In the genomic region with DNA sequence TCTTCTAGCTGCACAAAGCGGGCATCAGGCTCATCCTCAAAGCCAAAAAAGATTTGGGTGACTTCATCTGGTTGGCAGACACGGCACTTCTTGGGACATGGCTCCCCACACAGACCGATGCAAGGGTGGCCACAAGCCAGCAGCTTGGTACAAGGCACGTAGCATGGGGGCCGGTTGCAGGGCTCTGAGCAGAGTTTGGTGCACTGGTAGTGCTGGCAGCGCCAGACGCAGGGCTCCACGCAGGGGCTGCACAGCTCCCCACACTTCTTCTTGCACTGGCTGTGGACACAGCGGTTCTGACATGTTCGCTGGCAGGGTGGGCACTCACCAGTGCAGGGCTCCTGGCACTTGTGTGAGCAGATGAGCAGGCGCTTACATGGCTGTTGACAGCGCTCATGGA, we compare ENCODE assay signal across 29 mouse cellular contexts. TPM values are rescaled to one million over a fixed set of nuclear protein-coding genes. Genes with fewer than 3 reads are reported as not detected.
DNase-seq lines count a peak whose midpoint lies in the region; ATAC-seq and TF ChIP-seq lines count a peak whose summit lies in the region.
"Had no signal": no experiment of that assay in that cellular context is flagged by ENCODE, and none has a peak within 500 bp of the region (broad histone marks: within the 10 kb centered on the region; RNA-seq: fewer than 3 reads in every experiment).

No protein-coding gene starts in this region.

- 0 out of 2 replicates have a peak, but pooled peaks have one; percentile 11 for ATAC-seq in kidney, embryonic 14.5 days (ENCODE audit: low FRiP score, low TSS enrichment)
- ATAC-seq in liver, postnatal 0 days: no peak
- ATAC-seq: CD4-positive, CD25-positive, alpha-beta regulatory T cell, adult 4 months; forebrain, postnatal 0 days; hindbrain, postnatal 0 days; intestine, embryonic 15.5 days had no signal

- no peaks in the 10 kb centered on the region for H3K9me3 ChIP-seq in kidney, embryonic 14.5 days (ENCODE audit: control insufficient read depth, low read length)
- no peaks in the 10 kb centered on the region for H3K9me3 ChIP-seq in liver, postnatal 0 days (ENCODE audit: low read length)
- H3K9me3 ChIP-seq: embryonic facial prominence, embryonic 13.5 days; forebrain, embryonic 12.5 days; heart, embryonic 10.5 days; heart, embryonic 15.5 days; hindbrain, embryonic 12.5 days; intestine, embryonic 15.5 days; neural tube, embryonic 12.5 days had no signal

- no peak overlapping the region for H3K27ac ChIP-seq in kidney, embryonic 14.5 days (ENCODE audit: low read depth, low read length)
- H3K27ac ChIP-seq in kidney, adult 2 months (ENCODE audit: insufficient read depth, low read depth, low read length): no peak overlapping the region
- H3K27ac ChIP-seq in liver, postnatal 0 days (ENCODE audit: low read depth): no peak overlapping the region
- H3K27ac ChIP-seq: embryonic facial prominence, embryonic 13.5 days; forebrain, embryonic 12.5 days; heart, embryonic 10.5 days; heart, embryonic 15.5 days; hindbrain, embryonic 12.5 days; hindbrain, postnatal 0 days; intestine, embryonic 15.5 days; neural tube, embryonic 12.5 days had no signal

- H3K4me1 ChIP-seq in kidney, embryonic 14.5 days (ENCODE audit: control insufficient read depth, insufficient read depth, low read length): no peaks in the 10 kb centered on the region
- H3K4me1 ChIP-seq in kidney, adult 2 months (ENCODE audit: control insufficient read depth, insufficient read depth, low read length): no peaks in the 10 kb centered on the region
- H3K4me1 ChIP-seq in liver, postnatal 0 days (ENCODE audit: insufficient read depth): peaks cover 14% of the 10 kb centered on the region
- H3K4me1 ChIP-seq: embryonic facial prominence, embryonic 13.5 days; forebrain, embryonic 12.5 days; heart, embryonic 15.5 days; hindbrain, embryonic 12.5 days; intestine, embryonic 15.5 days; neural tube, embryonic 12.5 days had no signal

- WGBS in kidney, embryonic 14.5 days: 93% methylated on average over 12 of the region's 12 CpGs
- 94% methylated on average over 12 of the region's 12 CpGs for WGBS in kidney, adult 2 months
- 91% methylated on average over 12 of the region's 12 CpGs for WGBS in liver, postnatal 0 days (ENCODE audit: insufficient replicate concordance)

- H3K9ac ChIP-seq in kidney, embryonic 14.5 days (ENCODE audit: low read depth, low read length): no peak overlapping the region
- H3K9ac ChIP-seq in liver, postnatal 0 days (replicated peaks): no peak overlapping the region
- H3K9ac ChIP-seq: embryonic facial prominence, embryonic 13.5 days; forebrain, embryonic 12.5 days; forebrain, postnatal 0 days; heart, embryonic 15.5 days; hindbrain, embryonic 12.5 days; intestine, embryonic 15.5 days; lung, embryonic 14.5 days; neural tube, embryonic 12.5 days had no signal

- H3K4me2 ChIP-seq in kidney, embryonic 14.5 days (replicated peaks; ENCODE audit: low read depth, low read length): no peak overlapping the region
- H3K4me2 ChIP-seq in liver, postnatal 0 days (ENCODE audit: low read depth, low read length): no peak overlapping the region
- H3K4me2 ChIP-seq: embryonic facial prominence, embryonic 13.5 days; forebrain, embryonic 12.5 days; heart, embryonic 15.5 days; hindbrain, embryonic 12.5 days; intestine, embryonic 15.5 days; lung, embryonic 14.5 days; neural tube, embryonic 12.5 days had no signal

- no peaks in the 10 kb centered on the region for H3K27me3 ChIP-seq in kidney, embryonic 14.5 days (ENCODE audit: control insufficient read depth, insufficient read depth, low read length)
- H3K27me3 ChIP-seq in kidney, adult 2 months (replicated peaks; ENCODE audit: control insufficient read depth, insufficient read depth, low read length): no peaks in the 10 kb centered on the region
- H3K27me3 ChIP-seq in liver, postnatal 0 days (ENCODE audit: insufficient read depth, low read length): no peaks in the 10 kb centered on the region
- H3K27me3 ChIP-seq: embryonic facial prominence, embryonic 13.5 days; forebrain, embryonic 12.5 days; heart, embryonic 15.5 days; hindbrain, embryonic 12.5 days; intestine, embryonic 15.5 days; neural tube, embryonic 12.5 days had no signal

- TF ChIP-seq POLR2A in kidney, adult 2 months (IDR thresholded peaks at IDR 0.05; ENCODE audit: low read depth, low read length): no peak

- peaks cover 97% of the 10 kb centered on the region for H3K36me3 ChIP-seq in kidney, embryonic 14.5 days (ENCODE audit: control insufficient read depth, insufficient read depth, low read length)
- H3K36me3 ChIP-seq in kidney, adult 2 months (ENCODE audit: control insufficient read depth, insufficient read depth, low read length): peaks cover 8% of the 10 kb centered on the region
- peaks cover 98% of the 10 kb centered on the region for H3K36me3 ChIP-seq in liver, postnatal 0 days (replicated peaks; ENCODE audit: insufficient read depth, low read length)

- H3K4me3 ChIP-seq in kidney, embryonic 14.5 days (ENCODE audit: low read length): no peak overlapping the region
- H3K4me3 ChIP-seq in kidney, adult 2 months (ENCODE audit: insufficient read depth, low read depth, low read length): no peak overlapping the region
- no peak overlapping the region for H3K4me3 ChIP-seq in liver, postnatal 0 days (ENCODE audit: low read depth, low read length)
- H3K4me3 ChIP-seq: embryonic facial prominence, embryonic 13.5 days; erythroblast, embryonic 14.5 days; forebrain, embryonic 12.5 days; heart, embryonic 10.5 days; heart, embryonic 15.5 days; hindbrain, embryonic 12.5 days; intestine, embryonic 15.5 days; neural tube, embryonic 12.5 days had no signal

- DNase-seq in cerebellum, postnatal 14 days: peak; percentile 62 to 72
- no peak for DNase-seq in cerebellum, adult 11 months
- DNase-seq in kidney, adult 2 months: no peak
- peak; percentile 38 for DNase-seq in brain, adult 2 months (ENCODE audit: low read depth, low spot score)
- peak; percentile 17 for DNase-seq in liver, postnatal 0 days
- DNase-seq in right cerebral cortex, postnatal 25 days: no peak
- DNase-seq: adrenal gland, postnatal 14 days; embryo, embryonic 11 days; forebrain, postnatal 0 days; gastrocnemius, postnatal 14 days; heart, postnatal 36 days; kidney, adult 8-10 months; kidney, postnatal 10 days; layer of hippocampus, postnatal 36 days; lung, embryonic 14.5 days; lung, postnatal 14 days; midbrain, embryonic 14.5 days; thymus, postnatal 14 days had no signal

- TF ChIP-seq CTCF in kidney, adult 2 months (conservative IDR thresholded peaks at IDR 0.05; ENCODE audit: insufficient read depth, insufficient read length, low read depth, low read length): no peak
- no peak for TF ChIP-seq CTCF in liver, postnatal 0 days (IDR thresholded peaks at IDR 0.05; ENCODE audit: low read depth)

- TF ChIP-seq EP300 in liver, postnatal 0 days (IDR thresholded peaks at IDR 0.05; ENCODE audit: low read depth): no peak

RNA-seq across cellular contexts. Expression of a gene that starts 22.7 kb away (rescaled TPM):
- polyA plus RNA-seq in kidney, embryonic 14.5 days (2014; fragmentation: Nextera tagmentation; extraction: Ambion mirVana): 43.5 and 55.8 TPM in 2 replicates
- polyA plus RNA-seq in kidney, adult 2 months (2012; rRNA removed): 14.9 and 15.0 TPM in 2 replicates
- polyA plus RNA-seq in liver, postnatal 0 days (2015; fragmentation: Nextera tagmentation; extraction: Ambion mirVana): 19.2 and 21.9 TPM in 2 replicates

RNA-seq across cellular contexts. Expression of a gene that starts 25.1 kb away (rescaled TPM):
- polyA plus RNA-seq in kidney, embryonic 14.5 days (2014; fragmentation: Nextera tagmentation; extraction: Ambion mirVana): 4.3 and 10.5 TPM in 2 replicates
- polyA plus RNA-seq in kidney, adult 2 months (2012; rRNA removed): 58.7 and 60.9 TPM in 2 replicates
- 5.8 and 6.3 TPM in 2 replicates for polyA plus RNA-seq in liver, postnatal 0 days (2015; fragmentation: Nextera tagmentation; extraction: Ambion mirVana)

RNA-seq across cellular contexts. Expression of a gene that starts 41.6 kb away (rescaled TPM):
- polyA plus RNA-seq in kidney, embryonic 14.5 days (2014; fragmentation: Nextera tagmentation; extraction: Ambion mirVana): 43.2 and 81.7 TPM in 2 replicates
- polyA plus RNA-seq in kidney, adult 2 months (2012; rRNA removed): 25.7 and 34.2 TPM in 2 replicates
- polyA plus RNA-seq in liver, postnatal 0 days (2015; fragmentation: Nextera tagmentation; extraction: Ambion mirVana): 28.6 and 31.5 TPM in 2 replicates

Comparison
In these comparisons a context has a peak if more than half of its experiments do, and no peak if none do; other contexts are left out.
1. DNase-seq: peak in cerebellum, postnatal 14 days (2 of 2), brain, adult 2 months (single experiment) and liver, postnatal 0 days (single experiment); none in cerebellum, adult 11 months (single experiment), kidney, adult 2 months (single experiment) and right cerebral cortex, postnatal 25 days (single experiment).